Mouse (Mus musculus) frontal cortex, postnatal 10 days (tissue): ENCODE data around the gene Smyd3.

Experiments used
- DNase-seq, 2 experiments: peaks; one replicate each; pipeline ENCODE4 v3.0.0; 2022; ENCODE audit warnings: low spot score in 2 of 2, mixed read lengths in 1 of 2

Smyd3 gene

DNA sequence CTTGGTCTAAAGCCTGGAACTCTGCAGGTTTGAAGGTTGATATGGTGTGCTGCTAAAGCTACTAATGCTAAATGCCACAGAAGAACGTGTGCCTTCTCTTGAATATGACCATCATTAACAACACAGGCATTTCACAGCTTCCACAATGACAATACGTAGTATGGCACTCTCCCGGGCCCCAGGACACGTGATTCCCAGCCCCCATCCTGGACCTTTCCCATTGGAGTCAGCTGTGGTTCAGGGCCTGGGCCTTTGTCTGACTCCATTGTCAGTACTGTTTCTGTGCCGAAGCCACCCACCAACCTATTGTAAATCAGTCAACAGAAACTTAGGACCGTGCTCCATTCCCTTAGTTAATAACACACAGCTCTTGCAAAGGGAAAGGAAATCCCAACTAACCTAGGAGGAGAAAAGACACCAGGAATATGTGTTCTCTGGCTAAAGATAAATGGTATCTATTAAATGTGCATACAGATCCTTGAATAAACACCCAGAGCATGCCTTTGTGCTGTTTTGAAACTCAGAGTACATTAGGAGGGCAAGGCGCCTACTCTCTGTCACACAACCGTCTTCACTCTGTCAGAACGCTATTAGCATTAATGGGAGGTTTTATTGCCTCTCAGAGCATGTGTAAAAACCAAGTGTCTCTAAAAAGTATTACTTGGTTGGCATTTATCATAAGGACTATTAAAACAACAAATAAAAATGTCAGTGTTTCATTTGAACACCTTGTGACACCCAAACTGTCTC lies 397.4 kb downstream of the Smyd3 start:
- no peak for DNase-seq

- DNase-seq, result no peak
Observed at GRCm38 (mm10) chr1:179118673-179119072, 399.2 kb downstream of the Smyd3 start.

GRCm38 (mm10) chr1:179116729-179117663 lies 400.8 kb downstream of the Smyd3 start:
- no peak for DNase-seq

- DNase-seq, result no peak
Observed at GRCm38 (mm10) chr1:179114833-179115495, 402.9 kb downstream of the Smyd3 start.

GRCm38 (mm10) chr1:179114385-179114784 lies 403.5 kb downstream of the Smyd3 start:
- DNase-seq, result no peak

GRCm38 (mm10) chr1:179108759-179109158 lies 409.1 kb downstream of the Smyd3 start:
- DNase-seq, result no peak

GRCm38 (mm10) chr1:179107761-179108694 lies 409.8 kb downstream of the Smyd3 start:
- DNase-seq, result no peak

DNA sequence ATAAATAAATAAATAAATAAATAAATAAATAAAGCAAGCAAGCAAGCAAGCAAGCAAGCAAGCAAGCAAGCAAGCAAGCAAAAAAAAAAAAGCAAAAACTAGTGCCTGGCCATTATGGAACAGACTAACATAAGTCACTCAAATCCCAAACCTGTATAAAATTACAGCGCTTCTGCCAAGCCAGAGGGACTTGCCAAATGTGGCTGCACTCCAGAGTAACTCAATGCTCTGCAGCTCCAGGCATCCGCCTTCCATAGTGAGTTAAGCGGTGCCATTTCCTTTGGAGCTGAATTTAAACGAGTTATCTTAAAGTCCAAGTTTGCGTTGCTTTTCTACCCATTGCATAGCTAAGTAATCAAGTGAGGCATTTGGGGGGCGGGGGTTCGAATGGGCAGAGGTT lies 410.6 kb downstream of the Smyd3 start:
- no peak for DNase-seq

GRCm38 (mm10) chr1:179106702-179107145 lies 411.1 kb downstream of the Smyd3 start:
- DNase-seq, result no peak

DNA sequence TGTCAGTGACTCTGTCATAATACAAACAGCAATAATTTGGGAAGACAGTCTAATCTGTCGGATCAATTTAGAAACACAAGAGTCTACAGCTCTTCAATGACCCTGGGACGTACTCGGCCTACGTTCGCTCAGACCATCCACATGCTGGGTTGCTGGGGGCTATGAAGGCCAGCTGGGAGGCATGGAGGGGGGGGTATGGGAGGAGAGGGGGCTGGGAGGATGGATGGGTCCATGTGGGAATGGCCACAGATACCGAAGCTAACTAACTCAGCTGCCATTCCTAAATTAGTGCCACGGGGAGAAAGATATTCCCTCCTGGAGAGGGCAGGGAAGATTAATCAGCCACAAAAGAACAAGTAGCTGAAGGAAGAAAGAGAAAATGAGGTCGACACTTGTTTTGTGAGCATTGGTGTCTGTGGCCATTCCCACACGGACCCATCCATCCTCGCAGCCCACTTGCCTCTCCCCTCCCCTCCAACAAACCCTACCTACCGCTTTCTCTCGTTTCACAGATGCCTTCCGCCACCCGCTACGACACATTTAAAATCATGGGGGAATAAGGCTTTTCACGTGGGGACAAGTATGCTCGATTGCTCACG lies 411.6 kb downstream of the Smyd3 start:
- DNase-seq, result no peak

GRCm38 (mm10) chr1:179104447-179104846 lies 413.4 kb downstream of the Smyd3 start:
- no peak for DNase-seq

DNA sequence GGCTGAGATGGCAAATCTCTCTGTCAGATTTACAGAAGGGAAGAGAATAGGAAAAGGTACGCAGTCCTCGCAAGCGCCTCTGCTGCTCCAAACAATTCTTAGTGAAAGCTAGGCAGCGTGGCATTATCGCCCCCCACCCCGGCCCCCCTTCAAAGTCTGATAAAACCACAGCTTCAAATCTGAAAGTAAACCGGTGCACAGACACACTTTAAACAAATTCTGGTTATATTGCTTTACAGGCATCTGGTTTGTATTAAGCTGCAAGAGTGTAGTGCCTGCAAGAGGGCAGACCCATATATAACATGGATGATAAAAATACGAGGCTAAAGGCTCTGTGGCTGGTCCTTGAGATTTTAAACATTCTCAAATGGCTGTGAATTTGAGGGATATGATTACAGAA lies 420.8 kb downstream of the Smyd3 start:
- DNase-seq, result no peak

DNA sequence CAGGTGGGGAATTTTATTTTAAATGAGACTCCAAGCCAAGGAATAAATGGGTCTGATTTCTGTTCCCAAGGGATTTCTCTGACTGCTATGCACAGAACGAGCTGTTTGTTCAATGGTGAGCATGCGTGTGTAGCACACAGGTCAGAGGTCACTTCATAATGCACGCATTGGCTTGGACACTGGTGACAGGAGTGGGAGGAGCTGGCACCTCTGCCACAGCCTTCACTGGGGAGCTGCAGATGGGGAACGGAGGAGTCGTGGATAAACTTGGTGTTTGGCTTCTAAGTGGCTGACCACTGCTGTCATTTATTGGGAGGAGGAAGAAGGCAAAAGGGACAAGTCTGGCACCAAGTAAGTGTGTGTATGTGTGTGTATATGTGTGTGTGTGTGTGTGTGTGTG lies 421.5 kb downstream of the Smyd3 start:
- no peak for DNase-seq

GRCm38 (mm10) chr1:179089174-179089573 lies 428.7 kb downstream of the Smyd3 start:
- DNase-seq, result no peak

DNA sequence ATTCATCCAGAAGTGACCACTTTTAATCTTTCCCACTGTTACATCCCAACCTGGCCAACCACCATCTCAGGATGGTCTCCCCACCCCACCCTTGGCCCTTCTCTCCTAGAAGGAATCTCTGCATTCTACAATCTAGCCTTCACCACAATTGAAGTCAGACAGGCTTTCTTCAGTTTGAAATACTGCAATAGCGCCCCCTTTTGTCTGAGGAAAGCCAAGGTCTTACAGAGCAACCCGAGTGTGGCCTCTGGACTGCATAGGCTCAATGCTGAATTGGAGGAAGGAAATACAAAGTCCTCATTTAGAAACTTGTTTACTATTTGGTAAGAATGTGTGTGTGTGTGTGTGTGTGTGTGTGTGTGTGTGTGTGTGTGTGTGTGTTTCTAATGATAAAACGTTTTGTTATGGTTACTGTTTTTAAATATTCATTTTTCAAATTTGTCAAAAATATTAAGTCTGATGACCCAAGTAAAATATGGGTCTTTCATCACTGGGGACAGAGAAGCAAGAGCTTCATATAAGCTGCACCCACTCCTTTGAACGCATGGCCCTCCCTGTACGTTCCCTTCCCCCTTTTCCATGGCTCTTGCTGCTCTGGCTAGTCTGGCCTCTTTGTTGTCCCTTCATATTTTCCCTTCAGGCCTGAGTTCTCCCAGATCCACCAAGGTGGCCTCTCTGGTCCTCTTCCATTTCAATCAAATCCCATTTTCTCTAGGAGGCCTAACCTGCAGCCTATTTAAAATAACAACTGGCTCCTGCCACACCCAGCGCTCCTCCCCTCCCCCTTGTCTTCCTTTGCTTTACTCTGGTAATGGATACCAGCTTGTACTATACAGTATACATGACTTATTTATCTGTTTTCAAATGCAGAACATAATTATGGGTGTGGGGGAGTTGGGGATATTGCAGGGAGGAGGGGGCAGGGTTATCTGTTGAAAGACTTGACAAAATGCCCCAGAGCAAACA lies 430.5 kb downstream of the Smyd3 start:
- no peak for DNase-seq

DNA sequence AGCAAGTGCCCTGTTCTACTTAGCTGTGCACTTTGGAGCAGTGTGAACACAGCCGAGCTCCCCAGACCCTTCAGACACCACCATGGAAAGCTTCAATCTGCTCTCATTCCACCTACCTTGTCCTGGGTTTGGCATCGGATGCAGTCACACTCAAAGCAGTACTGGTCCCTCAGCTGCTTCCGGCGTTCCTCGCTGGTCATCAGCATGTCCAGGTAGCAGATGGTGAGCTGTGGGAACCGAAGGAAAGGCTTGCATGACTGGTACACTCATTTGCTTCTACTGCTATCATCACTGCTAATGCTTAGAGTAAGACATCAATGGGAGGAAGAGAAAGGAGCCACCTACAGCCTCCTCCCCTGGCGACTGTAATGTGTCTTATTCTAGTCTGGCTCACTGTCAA lies 431.6 kb downstream of the Smyd3 start:
- no peak for DNase-seq

DNA sequence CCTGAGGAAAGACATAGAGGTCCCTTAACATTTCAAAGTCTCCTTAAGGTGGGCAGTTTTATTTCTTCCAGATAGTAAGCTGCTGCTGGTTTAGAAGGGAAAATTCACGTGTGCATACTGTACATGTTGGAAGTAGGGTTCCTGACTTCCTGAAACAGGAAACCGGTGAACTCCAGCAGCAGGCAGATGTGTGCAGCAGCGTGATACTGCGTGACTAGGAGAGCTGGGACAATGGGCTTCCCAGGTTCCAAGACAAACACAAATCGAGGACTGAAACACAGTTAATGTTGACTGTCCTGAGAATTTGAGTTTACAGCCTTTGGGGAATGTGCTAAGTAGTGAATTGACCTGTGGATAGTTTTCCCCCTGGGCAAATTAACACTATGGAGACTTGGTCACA lies 434.7 kb downstream of the Smyd3 start:
- no peak for DNase-seq

DNA sequence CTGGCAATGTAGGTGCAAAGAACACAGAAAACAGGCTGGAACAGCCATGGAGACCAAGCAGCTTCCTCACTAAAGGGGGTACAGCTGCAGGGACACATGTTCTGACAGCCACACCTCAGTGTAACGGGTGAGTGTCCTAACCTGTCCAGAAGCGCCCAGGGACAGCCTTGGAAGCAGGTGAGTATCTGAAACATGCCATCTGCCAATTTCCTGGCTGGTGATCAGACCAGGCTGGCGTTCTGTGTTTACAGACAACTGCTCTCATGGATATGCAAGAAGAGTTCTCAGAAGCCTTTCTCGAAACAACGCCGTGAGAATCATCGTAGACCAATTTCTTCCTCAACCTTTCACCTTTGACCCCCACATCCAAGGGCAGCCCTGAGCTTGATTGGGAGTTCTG lies 444.0 kb downstream of the Smyd3 start:
- DNase-seq, result no peak

DNA sequence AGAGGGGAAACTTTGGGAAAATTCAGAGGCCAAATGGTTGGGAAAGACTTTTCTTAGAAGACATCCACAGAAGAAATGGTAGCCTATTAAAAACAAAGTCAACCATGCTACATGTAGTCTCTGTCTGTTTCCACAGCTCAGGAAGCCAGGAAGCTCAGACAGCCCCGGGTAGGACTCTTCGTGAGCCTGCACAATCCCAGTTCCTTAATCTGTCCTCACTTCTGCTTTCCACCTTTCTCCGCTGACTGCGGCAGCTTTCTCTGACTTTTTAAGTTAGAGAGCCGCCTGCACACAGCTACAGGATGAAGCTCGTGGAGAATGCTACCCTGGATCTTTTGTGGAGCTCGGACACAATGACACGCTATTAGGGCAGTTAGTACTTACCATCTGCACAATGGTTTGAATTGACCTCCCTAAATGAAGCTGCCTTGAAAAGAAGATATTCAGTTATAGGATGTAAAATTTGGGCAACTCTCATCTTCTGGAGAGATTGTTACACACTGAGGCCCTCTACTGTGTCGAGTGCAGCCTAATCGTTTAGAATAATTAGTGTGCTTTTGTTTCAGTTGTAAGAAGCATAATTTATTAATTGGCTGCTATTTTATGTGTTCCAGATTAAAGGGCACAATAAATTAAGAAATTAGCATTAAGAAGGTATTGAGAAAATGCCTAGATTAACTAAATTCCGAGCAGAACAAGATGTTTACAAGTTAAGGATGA lies 444.7 kb downstream of the Smyd3 start:
- no peak for DNase-seq
